Comparison of ENCODE assay signal across 8 mouse cellular contexts in the genomic region with DNA sequence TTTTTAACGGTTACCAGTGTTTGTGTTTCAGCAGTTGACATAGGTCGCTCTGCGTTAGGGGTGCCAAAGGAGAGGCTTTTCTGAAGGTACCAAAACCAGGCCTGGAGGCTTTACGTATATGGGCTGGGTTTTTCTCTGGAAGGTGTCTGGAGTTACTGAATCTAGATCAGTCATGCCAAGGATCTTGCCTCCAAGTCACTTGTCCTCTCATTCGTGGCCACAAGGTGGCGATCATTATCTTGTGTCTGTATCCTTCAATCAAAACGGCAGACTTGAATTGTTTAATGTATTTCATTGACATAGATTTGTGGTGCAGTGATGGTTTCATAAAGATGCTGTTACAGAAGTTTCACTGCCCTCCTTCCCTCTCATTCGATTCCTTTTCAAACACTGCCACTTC. TPM values are rescaled to one million over a fixed set of nuclear protein-coding genes. Genes with fewer than 3 reads are reported as not detected.
A peak's percentile ranks its signal among the peaks of the same experiment; 100 is the strongest.
DNase-seq lines count a peak whose midpoint lies in the region; ATAC-seq and TF ChIP-seq lines count a peak whose summit lies in the region.

No protein-coding gene starts in this region.

- no peaks in the 10 kb centered on the region for H3K9me3 ChIP-seq in liver, embryonic 14.5 days (ENCODE audit: control insufficient read depth, low read length)

- H3K36me3 ChIP-seq in liver, embryonic 14.5 days (replicated peaks; ENCODE audit: control insufficient read depth, insufficient read depth, low read depth): peaks cover 2% of the 10 kb centered on the region

- 42% methylated on average over 8 of the region's 8 CpGs for WGBS in liver, embryonic 14.5 days (ENCODE audit: insufficient replicate concordance)

- no peak overlapping the region for H3K4me3 ChIP-seq in cortical plate, adult 2 months (ENCODE audit: insufficient read depth, low read length)
- no peak overlapping the region for H3K4me3 ChIP-seq in liver, embryonic 14.5 days (ENCODE audit: insufficient read depth in 1 of 2, low read depth in 2 of 2, low read length in 2 of 2)

- no peaks in the 10 kb centered on the region for H3K4me1 ChIP-seq in cortical plate, adult 2 months (ENCODE audit: control insufficient read depth, insufficient read depth, low read length)
- no peaks in the 10 kb centered on the region for H3K4me1 ChIP-seq in liver, embryonic 14.5 days (replicated peaks; ENCODE audit: control insufficient read depth in 2 of 2, insufficient read depth in 2 of 2, low read length in 1 of 2)

- no peak; the same call in 1 of the 2 replicates for ATAC-seq in cerebellum, adult (ENCODE audit: insufficient number of reproducible peaks, low FRiP score, low TSS enrichment)
- ATAC-seq in liver, embryonic 14.5 days (ENCODE audit: insufficient read depth): no peak

- TF ChIP-seq EP300 in liver, embryonic 14.5 days (IDR thresholded peaks at IDR 0.05; ENCODE audit: low read depth): no peak

- peak; percentile 71 for TF ChIP-seq CTCF in cortical plate, adult 2 months (IDR thresholded peaks at IDR 0.05; ENCODE audit: extremely low read depth, insufficient read depth, low read length)
- TF ChIP-seq CTCF in liver, embryonic 14.5 days (IDR thresholded peaks at IDR 0.05; ENCODE audit: low read depth): peak; percentile 69

- no peak overlapping the region for H3K9ac ChIP-seq in liver, embryonic 14.5 days (replicated peaks)

- H3K27me3 ChIP-seq in liver, embryonic 14.5 days (ENCODE audit: control insufficient read depth, insufficient read depth, low read length): no peaks in the 10 kb centered on the region

- no peak overlapping the region for H3K4me2 ChIP-seq in liver, embryonic 14.5 days (ENCODE audit: low read depth)

- H3K27ac ChIP-seq in cortical plate, adult 2 months (ENCODE audit: insufficient read depth, low read length): no peak overlapping the region
- H3K27ac ChIP-seq in liver, embryonic 14.5 days: no peak overlapping the region

- peak; percentile 75 for DNase-seq in cerebellum, adult 11 months
- peak; percentile 62 for DNase-seq in urinary bladder, postnatal 14 days (ENCODE audit: low spot score)
- DNase-seq in urinary bladder, postnatal 10 days (ENCODE audit: low spot score): no peak
- peak; percentile 80 for DNase-seq in induced T-regulatory cell, adult 2 months (ENCODE audit: low read depth)
- DNase-seq in liver, embryonic 14.5 days (ENCODE audit: low read depth in 3 of 3, low spot score in 3 of 3): no peak
- peak; percentile 61 to 72 for DNase-seq in right cerebral cortex, postnatal 36 days (ENCODE audit: low spot score in 2 of 2)

- no peak for TF ChIP-seq POLR2A in cortical plate, adult 2 months (IDR thresholded peaks at IDR 0.05; ENCODE audit: extremely low read depth, insufficient read depth, low read length)

RNA-seq across cellular contexts. Expression of a gene that starts 29.4 kb away (rescaled TPM):
- 33.5 and 33.9 TPM in 2 replicates for polyA plus RNA-seq in cortical plate, adult 2 months (2012; rRNA removed)
- 5.8 and 6.4 TPM in 2 replicates for polyA plus RNA-seq in liver, embryonic 14.5 days (2012; rRNA removed)
- polyA plus RNA-seq in liver, embryonic 14.5 days (2014; fragmentation: Nextera tagmentation; extraction: Ambion mirVana): 4.1 and 4.9 TPM in 2 replicates

RNA-seq across cellular contexts. Expression of a gene that starts 57.8 kb away (rescaled TPM):
- polyA plus RNA-seq in cortical plate, adult 2 months (2012; rRNA removed): 42.8 and 44.7 TPM in 2 replicates
- polyA plus RNA-seq in liver, embryonic 14.5 days (2012; rRNA removed): 2.4 and 2.9 TPM in 2 replicates
- 2.7 and 3.3 TPM in 2 replicates for polyA plus RNA-seq in liver, embryonic 14.5 days (2014; fragmentation: Nextera tagmentation; extraction: Ambion mirVana)

Comparison
In these comparisons a context has a peak if more than half of its experiments do, and no peak if none do; other contexts are left out.
1. DNase-seq: peak in cerebellum, adult 11 months (single experiment), urinary bladder, postnatal 14 days (single experiment), induced T-regulatory cell, adult 2 months (single experiment) and right cerebral cortex, postnatal 36 days (2 of 2); none in urinary bladder, postnatal 10 days (single experiment) and liver, embryonic 14.5 days (0 of 3).
2. RNA of a gene that starts 57.8 kb away (polyA plus RNA-seq): 42.8 to 44.7 TPM in cortical plate, adult 2 months; 2.4 to 3.3 TPM in liver, embryonic 14.5 days; every median in the first group is over 10 times any median in the second.